Mouse (Mus musculus): ENCODE measurements around the gene Tnni1.

GRCm38 (mm10) chr1:135782816-135783215 lies 3.6 kb downstream of the Tnni1 start:
- TF ChIP-seq CTCF (IDR thresholded peaks at IDR 0.05; ENCODE audit: low read depth, low read length) = no peak
- no peak for TF ChIP-seq POLR2A (IDR thresholded peaks at IDR 0.05; ENCODE audit: extremely low read depth, insufficient read depth, low read length)
